Mouse (Mus musculus): ENCODE data around the gene Madcam1. TPM values are rescaled to one million over a fixed set of nuclear protein-coding genes. Genes with fewer than 3 reads are reported as not detected.

Gene Madcam1
- polyA plus RNA-seq (2012): 0.03 TPM in 1 of 2 replicates, not detected in the other

- Histone ChIP-seq H3K4me3 (replicated peaks) (no peak within 1 kb of the TSS), H3K9me3 (ENCODE audit: control insufficient read depth, low read length) (no peaks in the 10 kb centered on the region), H3K4me1 (ENCODE audit: control insufficient read depth) (peaks cover 25% of the 10 kb centered on the region), H3K36me3 (ENCODE audit: control insufficient read depth) (no peaks in the 10 kb centered on the region), H3K27me3 (ENCODE audit: control insufficient read depth) (peaks cover 6% of the 10 kb centered on the region)
- TF ChIP-seq TAL1 (IDR thresholded peaks at IDR 0.05; ENCODE audit: low read length): no peak
- TF ChIP-seq GATA1 (IDR thresholded peaks at IDR 0.05; ENCODE audit: low read length): no peak
These were observed at the start of gene Madcam1 for GRCm38 (mm10) chr10:79664131-79664665. Gene Madcam1 (plus strand): TSS chr10:79664559.

GRCm38 (mm10) chr10:79615860-79616259 is 48.5 kb upstream of the Madcam1 start:
- Histone ChIP-seq H3K4me1 (ENCODE audit: control insufficient read depth) (peaks cover 9% of the 10 kb centered on the region), H3K36me3 (ENCODE audit: control insufficient read depth) (no peaks in the 10 kb centered on the region), H3K4me3 (replicated peaks) (no peak overlapping the region), H3K9me3 (ENCODE audit: control insufficient read depth, low read length) (no peaks in the 10 kb centered on the region), H3K27me3 (ENCODE audit: control insufficient read depth) (peaks cover 35% of the 10 kb centered on the region)
- TF ChIP-seq TAL1 (IDR thresholded peaks at IDR 0.05; ENCODE audit: low read length): no peak
- TF ChIP-seq GATA1 (IDR thresholded peaks at IDR 0.05; ENCODE audit: low read length): no peak

- no peaks in the 10 kb centered on the region for H3K36me3 ChIP-seq (ENCODE audit: control insufficient read depth)
- peaks cover 31% of the 10 kb centered on the region for H3K27me3 ChIP-seq (ENCODE audit: control insufficient read depth)
- H3K4me1 ChIP-seq (ENCODE audit: control insufficient read depth): peaks cover 9% of the 10 kb centered on the region
- H3K4me3 ChIP-seq (replicated peaks): no peak overlapping the region
- TF ChIP-seq GATA1 (IDR thresholded peaks at IDR 0.05; ENCODE audit: low read length): no peak
- TF ChIP-seq TAL1 (IDR thresholded peaks at IDR 0.05; ENCODE audit: low read length): no peak
- no peaks in the 10 kb centered on the region for H3K9me3 ChIP-seq (ENCODE audit: control insufficient read depth, low read length)
These were observed 48.0 kb upstream of the Madcam1 start for GRCm38 (mm10) chr10:79616376-79616775.

GRCm38 (mm10) chr10:79623950-79624349 is 40.4 kb upstream of the Madcam1 start:
- Histone ChIP-seq H3K27me3 (ENCODE audit: control insufficient read depth) (no peaks in the 10 kb centered on the region), H3K9me3 (ENCODE audit: control insufficient read depth, low read length) (no peaks in the 10 kb centered on the region), H3K4me3 (replicated peaks) (no peak overlapping the region), H3K36me3 (ENCODE audit: control insufficient read depth) (no peaks in the 10 kb centered on the region), H3K4me1 (ENCODE audit: control insufficient read depth) (no peaks in the 10 kb centered on the region)
- TF ChIP-seq TAL1 (IDR thresholded peaks at IDR 0.05; ENCODE audit: low read length) (no peak), GATA1 (IDR thresholded peaks at IDR 0.05; ENCODE audit: low read length) (no peak)

- TF ChIP-seq GATA1 (IDR thresholded peaks at IDR 0.05; ENCODE audit: low read length): no peak
- TF ChIP-seq TAL1 (IDR thresholded peaks at IDR 0.05; ENCODE audit: low read length): no peak
- no peaks in the 10 kb centered on the region for H3K4me1 ChIP-seq (ENCODE audit: control insufficient read depth)
- H3K4me3 ChIP-seq (replicated peaks): no peak overlapping the region
- H3K9me3 ChIP-seq (ENCODE audit: control insufficient read depth, low read length): no peaks in the 10 kb centered on the region
- no peaks in the 10 kb centered on the region for H3K27me3 ChIP-seq (ENCODE audit: control insufficient read depth)
- no peaks in the 10 kb centered on the region for H3K36me3 ChIP-seq (ENCODE audit: control insufficient read depth)
These were observed 39.0 kb upstream of the Madcam1 start for GRCm38 (mm10) chr10:79625398-79625797.

- TF ChIP-seq GATA1 (IDR thresholded peaks at IDR 0.05; ENCODE audit: low read length) (no peak), TAL1 (IDR thresholded peaks at IDR 0.05; ENCODE audit: low read length) (no peak)
- no peaks in the 10 kb centered on the region for H3K4me1 ChIP-seq (ENCODE audit: control insufficient read depth)
- H3K9me3 ChIP-seq (ENCODE audit: control insufficient read depth, low read length): no peaks in the 10 kb centered on the region
- H3K27me3 ChIP-seq (ENCODE audit: control insufficient read depth): no peaks in the 10 kb centered on the region
- no peak overlapping the region for H3K4me3 ChIP-seq (replicated peaks)
- no peaks in the 10 kb centered on the region for H3K36me3 ChIP-seq (ENCODE audit: control insufficient read depth)
These were observed 38.2 kb upstream of the Madcam1 start for GRCm38 (mm10) chr10:79626156-79626555.

GRCm38 (mm10) chr10:79628377-79628776 is 36.0 kb upstream of the Madcam1 start:
- Histone ChIP-seq H3K27me3 (ENCODE audit: control insufficient read depth) (no peaks in the 10 kb centered on the region), H3K4me3 (replicated peaks) (no peak overlapping the region), H3K9me3 (ENCODE audit: control insufficient read depth, low read length) (no peaks in the 10 kb centered on the region), H3K36me3 (ENCODE audit: control insufficient read depth) (no peaks in the 10 kb centered on the region), H3K4me1 (ENCODE audit: control insufficient read depth) (no peaks in the 10 kb centered on the region)
- TF ChIP-seq TAL1 (IDR thresholded peaks at IDR 0.05; ENCODE audit: low read length) (no peak), GATA1 (IDR thresholded peaks at IDR 0.05; ENCODE audit: low read length) (no peak)

DNA sequence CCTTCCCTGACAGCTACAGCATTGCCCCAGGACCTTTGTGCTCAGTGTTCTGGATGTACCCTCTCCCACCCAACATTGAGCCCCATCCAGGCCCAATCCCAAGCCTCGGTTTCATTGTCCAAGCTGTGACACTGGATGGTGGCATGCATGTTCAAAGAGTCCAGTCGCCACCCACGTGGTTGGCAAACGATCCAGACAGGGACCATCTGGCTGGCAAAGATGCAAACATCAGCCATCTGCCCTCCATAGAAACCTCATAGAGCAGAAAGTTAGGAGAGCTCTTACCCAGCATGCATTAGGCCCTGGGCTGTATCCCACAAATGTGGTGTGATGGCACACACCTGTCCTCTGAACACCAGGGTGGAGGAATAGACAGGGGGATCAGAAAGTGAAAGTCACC is 32.9 kb upstream of the Madcam1 start:
- H3K27me3 ChIP-seq (ENCODE audit: control insufficient read depth): peaks cover 5% of the 10 kb centered on the region
- H3K9me3 ChIP-seq (ENCODE audit: control insufficient read depth, low read length): no peaks in the 10 kb centered on the region
- H3K36me3 ChIP-seq (ENCODE audit: control insufficient read depth): no peaks in the 10 kb centered on the region

DNA sequence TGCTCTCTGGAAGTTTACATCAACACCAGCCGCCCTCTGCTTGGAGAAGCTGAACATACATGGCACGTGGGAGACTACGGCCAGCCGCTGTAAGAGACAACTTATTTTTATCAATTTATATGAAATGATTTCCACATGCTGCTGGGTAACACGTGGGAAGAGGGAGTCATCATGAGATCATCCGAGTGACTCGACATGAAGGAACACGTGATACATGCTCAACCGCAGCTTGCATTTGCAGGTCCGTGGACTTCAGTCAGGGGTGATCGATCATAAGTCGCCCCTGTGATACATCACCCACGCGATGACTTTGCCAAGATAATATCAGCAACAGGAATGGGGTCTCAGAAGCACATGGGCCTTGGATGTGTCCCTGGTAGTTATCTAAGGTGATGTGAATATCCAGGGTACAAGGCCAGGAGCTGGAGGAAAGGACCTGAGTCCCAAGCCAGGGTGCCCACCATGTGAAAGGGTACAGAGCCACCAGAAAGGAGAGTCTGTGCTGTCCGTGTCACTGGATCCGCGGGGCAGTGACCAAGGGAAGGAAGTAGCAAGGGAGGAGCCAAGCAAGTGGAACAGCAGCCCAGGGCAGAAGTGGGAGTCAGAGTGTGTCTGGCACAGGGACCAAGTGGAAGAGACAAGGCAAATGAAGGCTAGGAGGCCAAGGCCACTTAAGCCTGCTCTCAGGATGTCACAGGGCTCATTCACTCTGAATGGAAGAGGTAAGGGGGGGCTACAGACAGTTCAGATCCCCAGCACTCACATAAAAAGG is 31.2 kb upstream of the Madcam1 start:
- Histone ChIP-seq H3K36me3 (ENCODE audit: control insufficient read depth) (no peaks in the 10 kb centered on the region), H3K4me3 (replicated peaks) (no peak overlapping the region), H3K4me1 (ENCODE audit: control insufficient read depth) (no peaks in the 10 kb centered on the region), H3K9me3 (ENCODE audit: control insufficient read depth, low read length) (no peaks in the 10 kb centered on the region), H3K27me3 (ENCODE audit: control insufficient read depth) (peaks cover 22% of the 10 kb centered on the region)
- TF ChIP-seq GATA1 (IDR thresholded peaks at IDR 0.05; ENCODE audit: low read length): no peak
- no peak for TF ChIP-seq TAL1 (IDR thresholded peaks at IDR 0.05; ENCODE audit: low read length)

More for the DNA sequence above, 32.9 kb upstream of the Madcam1 start:
- Histone ChIP-seq H3K4me1 (ENCODE audit: control insufficient read depth) (no peaks in the 10 kb centered on the region), H3K4me3 (replicated peaks) (no peak overlapping the region)
- TF ChIP-seq TAL1 (IDR thresholded peaks at IDR 0.05; ENCODE audit: low read length) (no peak), GATA1 (IDR thresholded peaks at IDR 0.05; ENCODE audit: low read length) (no peak)

Measured in erythroblast, embryonic 14.5 days (primary cell).